ENCODE assay signal across 10 mouse cellular contexts in genomic region chr10:128435186-128435823, GRCm38 (mm10). TPM values are rescaled to one million over a fixed set of nuclear protein-coding genes. Genes with fewer than 3 reads are reported as not detected.
A peak's percentile ranks its signal among the peaks of the same experiment; 100 is the strongest.
DNase-seq lines count a peak whose midpoint lies in the region; ATAC-seq and TF ChIP-seq lines count a peak whose summit lies in the region.
"Had no signal": no experiment of that assay in that cellular context is flagged by ENCODE, and none has a peak within 500 bp of the region (broad histone marks: within the 10 kb centered on the region; RNA-seq: fewer than 3 reads in every experiment).

No protein-coding gene starts in this region.

- H3K9me3 ChIP-seq in intestine, postnatal 0 days (ENCODE audit: control insufficient read depth), result no peaks in the 10 kb centered on the region
- no peaks in the 10 kb centered on the region for H3K9me3 ChIP-seq in intestine, embryonic 16.5 days (ENCODE audit: control insufficient read depth, low read length)
- H3K9me3 ChIP-seq: limb, embryonic 13.5 days had no signal

- H3K4me3 ChIP-seq in intestine, postnatal 0 days (ENCODE audit: low read depth, low read length), result no peak overlapping the region
- no peak overlapping the region for H3K4me3 ChIP-seq in intestine, embryonic 16.5 days (ENCODE audit: low read length)
- H3K4me3 ChIP-seq: limb, embryonic 13.5 days had no signal

- no peaks in the 10 kb centered on the region for H3K4me1 ChIP-seq in intestine, postnatal 0 days (replicated peaks; ENCODE audit: control insufficient read depth, insufficient read depth, low read length)
- no peaks in the 10 kb centered on the region for H3K4me1 ChIP-seq in intestine, embryonic 16.5 days (ENCODE audit: control insufficient read depth, insufficient read depth, low read length)
- H3K4me1 ChIP-seq: limb, embryonic 13.5 days had no signal

- H3K9ac ChIP-seq in intestine, postnatal 0 days (ENCODE audit: low read depth, low read length), result no peak overlapping the region
- no peak overlapping the region for H3K9ac ChIP-seq in intestine, embryonic 16.5 days (ENCODE audit: low read depth, low read length)
- H3K9ac ChIP-seq: limb, embryonic 13.5 days had no signal

- no peak for ATAC-seq in intestine, postnatal 0 days
- ATAC-seq in intestine, embryonic 16.5 days, result no peak
- ATAC-seq in megakaryocyte progenitor cell, adult 5-6 weeks (replicated peaks; ENCODE audit: poor library complexity), result no peak

- WGBS in intestine, postnatal 0 days, result 85% methylated on average over 17 of the region's 17 CpGs
- 87% methylated on average over 17 of the region's 17 CpGs for WGBS in intestine, embryonic 16.5 days

- H3K36me3 ChIP-seq in intestine, postnatal 0 days (ENCODE audit: control insufficient read depth, insufficient read depth), result peaks cover 78% of the 10 kb centered on the region
- peaks cover 23% of the 10 kb centered on the region for H3K36me3 ChIP-seq in intestine, embryonic 16.5 days (ENCODE audit: control insufficient read depth, insufficient read depth, low read length)

- no peaks in the 10 kb centered on the region for H3K27me3 ChIP-seq in intestine, postnatal 0 days (replicated peaks; ENCODE audit: control insufficient read depth, insufficient read depth, low read length)
- no peaks in the 10 kb centered on the region for H3K27me3 ChIP-seq in intestine, embryonic 16.5 days (replicated peaks; ENCODE audit: control insufficient read depth, insufficient read depth, low read length)
- H3K27me3 ChIP-seq: limb, embryonic 13.5 days had no signal

- no peak for TF ChIP-seq CTCF in intestine, postnatal 0 days (IDR thresholded peaks at IDR 0.05; ENCODE audit: low read depth)

- H3K4me2 ChIP-seq in intestine, postnatal 0 days (replicated peaks; ENCODE audit: low read depth), result no peak overlapping the region
- no peak overlapping the region for H3K4me2 ChIP-seq in intestine, embryonic 16.5 days (ENCODE audit: low read depth, low read length)
- H3K4me2 ChIP-seq: limb, embryonic 13.5 days had no signal

- intact Hi-C loops in gastrocnemius, postnatal 14 days (cut with DNase I; ENCODE audit: low total_unique reads), result no loop called here

- H3K27ac ChIP-seq in intestine, postnatal 0 days (ENCODE audit: low read depth, low read length), result peak overlapping the region; percentile 3; the same call in 1 of the 2 replicates
- H3K27ac ChIP-seq in intestine, embryonic 16.5 days (ENCODE audit: low read length), result no peak overlapping the region
- H3K27ac ChIP-seq: limb, embryonic 13.5 days had no signal

- DNase-seq in adrenal gland, adult (ENCODE audit: inconsistent age in 2 of 2, low spot score in 1 of 2), result peak; percentile 86 to 92
- peak; percentile 45 for DNase-seq in gastrocnemius, postnatal 14 days
- peak; percentile 90 for DNase-seq in kidney, adult 8-10 months
- peak; percentile 36 for DNase-seq in ovary, postnatal 14 days (ENCODE audit: low spot score)
- DNase-seq in embryo, embryonic 10 days (ENCODE audit: low spot score), result no peak

RNA-seq across cellular contexts. Expression of gene Smarcc2, which starts 23.7 kb away (rescaled TPM):
- 31.1 and 31.6 TPM in 2 replicates for polyA plus RNA-seq in intestine, postnatal 0 days (2015; fragmentation: Nextera tagmentation; extraction: Ambion mirVana)
- 46.6 and 51.1 TPM in 2 replicates for polyA plus RNA-seq in intestine, embryonic 16.5 days (2015; fragmentation: Nextera tagmentation; extraction: Ambion mirVana)
- 10 to 100 TPM; 43.4 to 44.6 TPM for total RNA-seq in gastrocnemius, postnatal 14 days (2021)
- total RNA-seq in megakaryocyte progenitor cell, adult 5-6 weeks (2015), result 70.4 and 74.5 TPM in 2 replicates
- 52.8 and 66.9 TPM in 2 replicates for total RNA-seq in megakaryocyte progenitor cell, adult 5-6 weeks (2017)

RNA-seq across cellular contexts. Expression of gene Rnf41, which starts 23.8 kb away (rescaled TPM):
- polyA plus RNA-seq in intestine, postnatal 0 days (2015; fragmentation: Nextera tagmentation; extraction: Ambion mirVana), result 29.1 and 33.1 TPM in 2 replicates
- 43.2 and 43.3 TPM in 2 replicates for polyA plus RNA-seq in intestine, embryonic 16.5 days (2015; fragmentation: Nextera tagmentation; extraction: Ambion mirVana)
- total RNA-seq in gastrocnemius, postnatal 14 days (2021), result 10 to 100 TPM; 12.9 to 13.0 TPM
- total RNA-seq in megakaryocyte progenitor cell, adult 5-6 weeks (2015), result 15.7 and 20.9 TPM in 2 replicates
- total RNA-seq in megakaryocyte progenitor cell, adult 5-6 weeks (2017), result 20.1 and 21.0 TPM in 2 replicates

RNA-seq across cellular contexts. Expression of gene Nabp2, which starts 24.0 kb away (rescaled TPM):
- polyA plus RNA-seq in intestine, postnatal 0 days (2015; fragmentation: Nextera tagmentation; extraction: Ambion mirVana), result 79.2 and 82.5 TPM in 2 replicates
- 104 TPM in 2 replicates for polyA plus RNA-seq in intestine, embryonic 16.5 days (2015; fragmentation: Nextera tagmentation; extraction: Ambion mirVana)
- total RNA-seq in gastrocnemius, postnatal 14 days (2021), result 10 to 100 TPM; 48.2 to 51.8 TPM
- 79.4 and 105 TPM in 2 replicates for total RNA-seq in megakaryocyte progenitor cell, adult 5-6 weeks (2015)
- total RNA-seq in megakaryocyte progenitor cell, adult 5-6 weeks (2017), result 68.8 and 72.2 TPM in 2 replicates

RNA-seq across cellular contexts. Expression of gene Slc39a5, which starts 34.3 kb away (rescaled TPM):
- polyA plus RNA-seq in intestine, postnatal 0 days (2015; fragmentation: Nextera tagmentation; extraction: Ambion mirVana), result 109 and 114 TPM in 2 replicates
- polyA plus RNA-seq in intestine, embryonic 16.5 days (2015; fragmentation: Nextera tagmentation; extraction: Ambion mirVana), result 207 and 242 TPM in 2 replicates
- not detected for total RNA-seq in gastrocnemius, postnatal 14 days (2021)
- not detected in 2 replicates for total RNA-seq in megakaryocyte progenitor cell, adult 5-6 weeks (2015)
- not detected in 2 replicates for total RNA-seq in megakaryocyte progenitor cell, adult 5-6 weeks (2017)
- polyA plus RNA-seq: embryonic facial prominence, embryonic 11.5 days had no signal

RNA-seq across cellular contexts. Expression of gene Ankrd52, which starts 58.4 kb away (rescaled TPM):
- polyA plus RNA-seq in intestine, postnatal 0 days (2015; fragmentation: Nextera tagmentation; extraction: Ambion mirVana), result 4.0 and 4.9 TPM in 2 replicates
- polyA plus RNA-seq in intestine, embryonic 16.5 days (2015; fragmentation: Nextera tagmentation; extraction: Ambion mirVana), result 6.7 and 7.2 TPM in 2 replicates
- total RNA-seq in gastrocnemius, postnatal 14 days (2021), result 10 to 100 TPM; 53.7 to 54.8 TPM
- 48.6 and 48.9 TPM in 2 replicates for total RNA-seq in megakaryocyte progenitor cell, adult 5-6 weeks (2015)
- total RNA-seq in megakaryocyte progenitor cell, adult 5-6 weeks (2017), result 9.0 and 11.6 TPM in 2 replicates
